Mouse (Mus musculus): ENCODE measurements around the gene Mc3r.

Mc3r gene

GRCm38 (mm10) chr2:172299126-172299921 is 51.0 kb downstream of the Mc3r start:
- WGBS = 26% methylated on average over 14 of the region's 14 CpGs

Measured in cerebral cortex, adult 2 months (tissue).